Mouse (Mus musculus) hindbrain, embryonic 11.5 days (tissue): Measurements from ENCODE around the gene Ifitm10. TPM values are rescaled to one million over a fixed set of nuclear protein-coding genes. Genes with fewer than 3 reads are reported as not detected.
A peak's percentile ranks its signal among the peaks of the same experiment; 100 is the strongest.
"Not testable (repeated sequence)": the region's sequence is repeated elsewhere in the genome, so short reads cannot be mapped to it uniquely, and the experiment has no call there.

Experiments used
- ATAC-seq: fragments of 200-750 bp; cut with Nextera tagmentation; 2 replicates; pipeline ENCODE4 v1.8.0; 2017; ENCODE audit warnings: mild to moderate bottlenecking, moderate TSS enrichment, moderate library complexity; ENCODE audit not compliant: low FRiP score
- DNase-seq: peaks from one replicate; pipeline ENCODE4 v3.0.0-alpha.2; 2015; ENCODE audit warnings: low spot score
- H3K27ac ChIP-seq: fragments of 300-500 bp; sonication (generic); 2 replicates; pipeline ENCODE4 v1.5.1; 2014; ENCODE audit warnings: mild to moderate bottlenecking, low read depth, low read length
- H3K27me3 ChIP-seq: fragments of 300-500 bp; sonication (generic); 2 replicates; pipeline ENCODE4 v1.6.1; 2014; ENCODE audit warnings: mild to moderate bottlenecking, low read length, moderate library complexity, mixed read lengths; ENCODE audit not compliant: control insufficient read depth, insufficient read depth
- H3K36me3 ChIP-seq: fragments of 300-500 bp; sonication (generic); 2 replicates; pipeline ENCODE4 v1.6.1; 2014; ENCODE audit warnings: mild to moderate bottlenecking, low read length, moderate library complexity, mixed read lengths; ENCODE audit not compliant: control insufficient read depth, insufficient read depth
- H3K4me1 ChIP-seq: fragments of 300-500 bp; sonication (generic); replicated peaks from 2 replicates; pipeline ENCODE4 v1.6.1; 2014; ENCODE audit warnings: low read length, mixed read lengths; ENCODE audit not compliant: control insufficient read depth, insufficient read depth
- H3K4me2 ChIP-seq: fragments of 300-500 bp; sonication (generic); replicated peaks from 2 replicates; pipeline ENCODE4 v1.6.1; 2014; ENCODE audit warnings: mild to moderate bottlenecking, low read depth, low read length
- H3K4me3 ChIP-seq: fragments of 300-500 bp; sonication (generic); 2 replicates; pipeline ENCODE4 v1.5.1; 2014; ENCODE audit warnings: low read depth, low read length
- H3K9ac ChIP-seq: fragments of 300-500 bp; sonication (generic); 2 replicates; pipeline ENCODE4 v1.6.1; 2014; ENCODE audit warnings: low read depth, low read length
- H3K9me3 ChIP-seq: fragments of 300-500 bp; sonication (generic); 2 replicates; pipeline ENCODE4 v1.6.1; 2016; ENCODE audit warnings: low read length; ENCODE audit not compliant: control insufficient read depth
- WGBS: fragments of 180-500 bp; shearing (Covaris S2); extraction: QIAGEN DNeasy Blood & Tissue Kit; methylation state at CpG from one replicate; pipeline ENCODE4 v1.1.7; 2014; 5-methylcytosine and 5-hydroxymethylcytosine counted together
- polyA plus RNA-seq: library from polyadenylated mRNA; unstranded; fragments of >200 nt; fragmentation: Nextera tagmentation; extraction: Ambion mirVana; gene quantifications from 2 replicates; pipeline ENCODE4 v1.2.1, GENCODE M21; 2014

Ifitm10 gene
- polyA plus RNA-seq, 1 experiment from 2014 or later, result 0.39 TPM

DNA sequence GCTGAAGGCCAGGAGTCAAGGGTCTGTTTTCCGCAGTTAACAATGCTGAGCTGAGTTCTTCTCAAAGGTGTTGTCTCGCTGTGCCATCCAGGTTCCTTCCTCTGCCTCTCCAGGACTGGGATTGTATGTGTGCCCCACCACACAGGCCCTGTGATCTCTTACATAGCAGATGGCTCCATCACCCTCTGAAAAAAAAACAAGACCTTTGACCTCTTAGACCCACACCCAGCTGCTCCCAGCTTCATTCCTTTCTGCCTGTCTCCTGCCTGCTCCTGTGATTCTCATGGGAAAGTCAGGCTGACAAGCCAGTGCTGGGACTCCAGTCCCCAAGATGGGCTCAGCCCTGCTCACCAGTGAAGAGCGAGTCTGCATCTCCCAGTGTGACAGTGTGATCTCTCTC lies 45.0 kb downstream of the Ifitm10 start:
- DNase-seq (peak; percentile 34), ATAC-seq (no peak)
- Histone ChIP-seq H3K4me2 (no peak overlapping the region), H3K27ac (no peak overlapping the region), H3K4me1 (no peaks in the 10 kb centered on the region), H3K9me3 (no peaks in the 10 kb centered on the region), H3K36me3 (no peaks in the 10 kb centered on the region), H3K27me3 (no peaks in the 10 kb centered on the region), H3K9ac (no peak overlapping the region), H3K4me3 (no peak overlapping the region)
- 52% methylated on average over 3 of the region's 3 CpGs for WGBS

DNA sequence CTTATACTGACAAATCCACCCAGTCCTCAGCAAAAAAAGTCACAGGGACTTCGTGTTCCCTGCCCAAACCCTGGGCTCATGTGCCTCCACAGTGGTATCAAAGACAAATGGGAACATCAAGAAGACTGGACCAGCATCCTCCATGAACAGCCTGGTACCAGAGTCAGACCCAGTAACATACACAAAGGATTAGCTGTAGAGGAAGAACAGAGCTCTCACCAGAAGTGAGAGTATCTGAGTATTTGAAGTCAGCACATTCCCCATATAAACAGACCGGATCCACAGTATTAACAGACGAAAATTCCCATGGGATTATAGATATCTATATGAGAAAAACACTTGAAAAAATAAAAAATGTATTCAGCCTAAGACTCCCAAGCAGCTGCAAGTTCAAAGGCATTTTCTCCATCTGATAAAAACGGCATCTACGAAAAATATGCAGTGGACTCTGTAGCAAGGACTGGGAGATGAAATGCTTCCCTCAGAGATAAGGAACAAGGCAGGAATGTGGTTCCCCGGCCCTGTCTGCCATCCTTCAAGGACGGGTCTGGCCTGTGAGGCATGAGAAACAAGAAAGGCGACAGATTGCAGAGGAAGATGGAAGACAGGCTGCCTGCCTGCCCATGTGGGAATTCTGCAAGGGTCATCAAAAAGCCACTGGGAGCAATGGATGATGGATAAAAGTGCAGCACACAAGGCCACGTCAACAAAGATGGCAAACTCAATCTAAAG lies 46.7 kb downstream of the Ifitm10 start:
- no peak overlapping the region for H3K27ac ChIP-seq
- no peaks in the 10 kb centered on the region for H3K27me3 ChIP-seq
- H3K4me3 ChIP-seq, result no peak overlapping the region
- no peaks in the 10 kb centered on the region for H3K4me1 ChIP-seq
- H3K4me2 ChIP-seq, result no peak overlapping the region
- H3K9me3 ChIP-seq, result no peaks in the 10 kb centered on the region
- no peak for DNase-seq
- ATAC-seq, result no peak
- no peaks in the 10 kb centered on the region for H3K36me3 ChIP-seq
- 68% methylated on average over 9 of the region's 9 CpGs for WGBS
- H3K9ac ChIP-seq, result no peak overlapping the region

DNA sequence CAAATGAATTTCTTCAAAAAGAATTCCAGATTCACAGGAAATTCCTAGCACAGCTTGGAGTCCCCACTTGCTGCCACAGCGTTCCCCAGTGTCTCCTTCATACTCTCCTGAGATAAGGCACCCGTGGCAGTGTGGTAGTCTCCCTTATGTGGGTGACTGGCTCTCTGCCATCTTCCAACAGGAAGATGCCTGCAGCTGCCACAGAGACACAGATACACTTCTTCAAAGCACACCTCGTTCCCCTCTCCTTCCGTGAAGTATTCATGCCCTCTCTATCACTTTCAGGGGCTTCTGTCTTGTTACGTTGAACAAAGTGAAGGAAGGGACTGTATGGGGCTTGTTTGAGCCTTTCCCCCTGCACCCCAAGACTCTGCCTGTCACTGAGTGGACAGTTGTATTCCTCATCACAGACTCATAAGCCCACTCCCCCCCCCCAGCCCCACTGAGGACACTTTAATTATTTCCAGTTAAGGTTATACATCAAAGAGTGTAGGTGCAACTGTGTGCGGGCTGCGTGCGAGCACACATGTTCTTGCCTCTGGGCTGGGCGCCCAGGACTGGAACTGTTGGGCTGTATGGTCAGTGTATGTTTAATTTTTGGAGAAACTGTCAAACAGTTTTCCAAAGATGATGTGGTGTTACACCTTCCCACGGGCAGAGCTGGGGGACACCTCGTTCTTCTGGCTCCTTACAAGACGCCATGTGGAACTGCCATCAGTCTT lies 50.0 kb downstream of the Ifitm10 start:
- Histone ChIP-seq H3K27me3 (no peaks in the 10 kb centered on the region), H3K4me3 (no peak overlapping the region), H3K9ac (no peak overlapping the region), H3K9me3 (no peaks in the 10 kb centered on the region), H3K4me2 (no peak overlapping the region), H3K27ac (no peak overlapping the region), H3K36me3 (no peaks in the 10 kb centered on the region), H3K4me1 (no peaks in the 10 kb centered on the region)
- no peak for ATAC-seq
- WGBS, result 87% methylated on average over 12 of the region's 12 CpGs
- no peak for DNase-seq

DNA sequence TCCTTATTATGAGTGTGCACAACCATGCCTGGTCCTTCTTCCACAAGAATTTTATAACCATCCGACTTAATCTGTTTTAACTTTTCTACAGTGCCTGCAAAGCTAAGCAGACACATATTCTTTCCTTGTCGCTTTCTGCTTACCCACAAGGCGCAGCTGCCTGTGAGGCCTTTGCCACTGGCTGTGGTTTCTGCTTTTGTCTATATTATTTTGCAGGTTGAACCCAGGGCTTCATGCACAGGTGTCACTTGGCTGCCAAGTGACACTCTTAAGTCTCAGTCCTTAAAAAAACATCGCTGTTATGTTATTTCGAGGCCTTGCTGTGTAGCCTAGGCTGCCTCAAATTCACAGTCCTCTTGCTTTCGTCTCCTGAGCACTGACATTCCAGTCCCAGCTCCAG lies 50.9 kb downstream of the Ifitm10 start:
- H3K27ac ChIP-seq, result no peak overlapping the region
- WGBS, result 93% methylated on average over 6 of the region's 6 CpGs
- no peak for ATAC-seq

DNA sequence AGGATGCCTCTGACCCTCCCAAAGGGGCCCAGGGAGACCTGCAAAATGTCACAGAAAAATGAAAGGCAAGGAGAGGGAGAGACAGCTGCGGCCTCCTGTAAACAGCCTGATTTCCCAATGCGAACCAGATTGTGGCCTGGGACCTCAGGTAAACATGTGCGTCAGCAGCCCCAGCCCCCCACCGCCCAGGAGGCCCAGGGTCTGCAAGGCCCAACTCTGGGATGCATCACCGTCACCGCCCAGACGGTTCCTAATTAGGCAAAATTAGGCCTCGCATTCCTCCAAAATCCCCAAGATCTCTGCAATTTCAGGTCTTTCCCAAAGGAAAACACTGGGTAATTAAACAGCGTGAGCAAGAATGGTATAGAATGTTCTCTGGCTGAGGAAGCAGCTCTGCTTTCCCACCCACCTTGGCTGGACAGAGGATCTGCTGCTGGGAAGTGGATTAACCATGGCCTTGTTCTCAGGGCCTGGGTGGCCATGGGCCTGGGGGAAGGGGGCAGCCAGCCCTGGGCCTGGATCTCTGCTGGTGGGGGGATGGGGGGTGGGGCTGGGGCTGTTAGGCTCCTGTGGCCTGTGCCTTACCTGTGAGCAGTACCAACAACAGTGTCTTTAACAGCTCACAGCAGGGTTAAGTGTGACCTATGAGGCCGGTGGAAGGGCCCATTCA lies 51.8 kb downstream of the Ifitm10 start:
- not testable (repeated sequence) for H3K4me3 ChIP-seq, H3K9ac ChIP-seq
- 53% methylated on average over 3 of the region's 10 CpGs for WGBS

More for the DNA sequence above, 50.9 kb downstream of the Ifitm10 start:
- H3K27me3 ChIP-seq, result no peaks in the 10 kb centered on the region
- H3K4me1 ChIP-seq, result no peaks in the 10 kb centered on the region
- no peak overlapping the region for H3K9ac ChIP-seq
- no peak overlapping the region for H3K4me3 ChIP-seq
- H3K36me3 ChIP-seq, result no peaks in the 10 kb centered on the region
- H3K9me3 ChIP-seq, result no peaks in the 10 kb centered on the region
- no peak overlapping the region for H3K4me2 ChIP-seq
- DNase-seq, result no peak

DNA sequence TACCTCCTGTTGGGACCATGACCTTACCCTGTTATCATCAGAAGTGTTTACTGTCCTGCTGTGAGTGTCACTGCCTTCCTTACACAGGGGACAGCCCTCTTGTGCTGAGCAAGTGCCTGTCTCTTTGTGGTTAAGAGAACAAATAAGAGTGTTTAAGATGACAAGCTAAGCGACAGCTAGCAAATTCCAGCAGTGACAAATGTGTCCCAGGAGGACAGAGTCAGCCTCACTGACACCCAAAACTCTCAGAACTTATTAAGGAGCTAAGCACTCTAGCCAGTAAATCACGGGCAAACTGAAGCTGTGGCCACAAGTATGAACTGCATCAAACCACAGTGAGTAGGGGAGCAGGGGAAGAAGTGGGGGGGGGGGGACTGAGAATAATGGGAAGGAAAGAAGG lies 52.6 kb downstream of the Ifitm10 start:
- Histone ChIP-seq H3K36me3 (no peaks in the 10 kb centered on the region), H3K4me3 (no peak overlapping the region), H3K9ac (no peak overlapping the region), H3K27ac (no peak overlapping the region), H3K27me3 (no peaks in the 10 kb centered on the region), H3K9me3 (no peaks in the 10 kb centered on the region), H3K4me1 (no peaks in the 10 kb centered on the region), H3K4me2 (no peak overlapping the region)
- DNase-seq (no peak), ATAC-seq (no peak)
- 35% methylated on average over 2 of the region's 2 CpGs for WGBS

More for the DNA sequence above, 51.8 kb downstream of the Ifitm10 start:
- H3K4me1 ChIP-seq, H3K36me3 ChIP-seq, H3K9me3 ChIP-seq, ATAC-seq, DNase-seq, H3K27me3 ChIP-seq, H3K27ac ChIP-seq, H3K4me2 ChIP-seq: not testable (repeated sequence)

DNA sequence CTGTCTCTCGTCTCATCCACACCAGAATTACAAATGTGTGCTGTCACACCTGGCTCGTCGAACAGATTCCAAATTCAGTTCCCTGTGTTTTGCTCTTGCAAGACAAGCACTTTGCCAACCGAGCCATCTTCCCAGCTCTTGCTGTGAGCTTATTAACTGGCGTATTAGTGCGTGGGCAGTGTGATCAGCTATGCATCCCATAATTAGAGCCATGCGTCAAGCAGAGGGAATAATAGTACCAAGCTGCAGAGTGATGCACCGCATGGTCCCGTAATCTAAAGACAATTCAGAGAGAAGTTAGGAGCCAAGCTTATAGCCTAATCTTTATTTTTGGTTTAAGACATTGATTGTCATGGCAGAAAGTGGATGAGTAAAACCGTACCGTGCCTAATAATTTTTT lies 54.4 kb downstream of the Ifitm10 start:
- Histone ChIP-seq H3K4me3 (no peak overlapping the region), H3K36me3 (no peaks in the 10 kb centered on the region), H3K27me3 (no peaks in the 10 kb centered on the region), H3K4me1 (no peaks in the 10 kb centered on the region), H3K4me2 (no peak overlapping the region), H3K27ac (no peak overlapping the region), H3K9ac (no peak overlapping the region), H3K9me3 (no peaks in the 10 kb centered on the region)
- 88% methylated on average over 11 of the region's 11 CpGs for WGBS
- no peak for DNase-seq
- no peak for ATAC-seq

DNA sequence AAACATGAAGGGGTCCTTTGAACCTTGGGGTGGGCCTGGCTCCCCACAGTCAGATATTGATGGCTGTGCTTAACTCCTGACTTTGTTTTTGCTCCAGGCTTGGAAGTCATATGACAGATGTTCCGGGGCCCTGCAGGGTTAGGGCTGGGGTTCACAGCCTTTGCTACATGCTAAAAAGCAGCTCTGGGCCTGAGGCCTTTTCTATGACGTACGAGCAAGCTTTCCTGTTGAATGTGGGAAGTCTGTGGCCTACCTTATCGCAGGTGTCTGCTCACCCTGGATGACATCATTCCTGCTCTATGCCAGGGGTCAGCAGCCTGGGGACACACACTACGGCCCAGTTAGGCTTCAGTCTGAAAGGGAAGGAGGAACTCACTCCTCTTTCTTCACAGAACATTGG lies 56.3 kb downstream of the Ifitm10 start:
- no peak for DNase-seq
- ATAC-seq, result no peak

More for the DNA sequence above, 56.3 kb downstream of the Ifitm10 start:
- 75% methylated on average over 5 of the region's 5 CpGs for WGBS
- Histone ChIP-seq H3K4me2 (no peak overlapping the region), H3K36me3 (no peaks in the 10 kb centered on the region), H3K27me3 (no peaks in the 10 kb centered on the region), H3K9me3 (no peaks in the 10 kb centered on the region), H3K4me3 (no peak overlapping the region), H3K4me1 (no peaks in the 10 kb centered on the region), H3K27ac (no peak overlapping the region), H3K9ac (no peak overlapping the region)
